Mouse (Mus musculus) lung, postnatal 36 days (tissue): Measurements from ENCODE around the gene Pimreg.

ENCODE experiments used
- DNase-seq: peaks from one replicate; pipeline ENCODE4 v3.0.0; 2022; ENCODE audit warnings: mixed read lengths

The Pimreg gene

GRCm38 (mm10) chr11:72068026-72068425 is 26.2 kb downstream of the Pimreg start:
- no peak for DNase-seq

- DNase-seq, result no peak
Measured at GRCm38 (mm10) chr11:72070733-72071132, 28.9 kb downstream of the Pimreg start.

GRCm38 (mm10) chr11:72072331-72072905 is 30.6 kb downstream of the Pimreg start:
- no peak for DNase-seq

- DNase-seq, result no peak
Measured at GRCm38 (mm10) chr11:72074230-72074629, 32.4 kb downstream of the Pimreg start.

GRCm38 (mm10) chr11:72078056-72078455 is 36.2 kb downstream of the Pimreg start:
- DNase-seq, result peak; percentile 51

- DNase-seq, result no peak
Measured at GRCm38 (mm10) chr11:72078647-72079046, 36.8 kb downstream of the Pimreg start.

GRCm38 (mm10) chr11:72080461-72080860 is 38.6 kb downstream of the Pimreg start:
- no peak for DNase-seq

- DNase-seq, result peak; percentile 58
Measured at GRCm38 (mm10) chr11:72082601-72083000, 40.8 kb downstream of the Pimreg start.

- no peak for DNase-seq
Measured at GRCm38 (mm10) chr11:72084337-72084736, 42.5 kb downstream of the Pimreg start.

GRCm38 (mm10) chr11:72086251-72087046 is 44.6 kb downstream of the Pimreg start:
- no peak for DNase-seq

GRCm38 (mm10) chr11:72092390-72092789 is 50.6 kb downstream of the Pimreg start:
- no peak for DNase-seq

- peak; percentile 73 for DNase-seq
Measured at GRCm38 (mm10) chr11:72094442-72094841, 52.6 kb downstream of the Pimreg start.

GRCm38 (mm10) chr11:72095994-72096393 is 54.2 kb downstream of the Pimreg start:
- DNase-seq, result no peak
